Mouse (Mus musculus) cerebellum, postnatal 4 days (tissue): ENCODE data around the gene Ocln.
A peak's percentile ranks its signal among the peaks of the same experiment; 100 is the strongest.
"Not testable (repeated sequence)": the region's sequence is repeated elsewhere in the genome, so short reads cannot be mapped to it uniquely, and the experiment has no call there.

ENCODE experiments used
- DNase-seq, 2 experiments: peaks; one replicate each; pipeline ENCODE4 v3.0.0; 2022; ENCODE audit warnings: low spot score in 2 of 2, mixed read lengths in 1 of 2

Ocln gene

DNA sequence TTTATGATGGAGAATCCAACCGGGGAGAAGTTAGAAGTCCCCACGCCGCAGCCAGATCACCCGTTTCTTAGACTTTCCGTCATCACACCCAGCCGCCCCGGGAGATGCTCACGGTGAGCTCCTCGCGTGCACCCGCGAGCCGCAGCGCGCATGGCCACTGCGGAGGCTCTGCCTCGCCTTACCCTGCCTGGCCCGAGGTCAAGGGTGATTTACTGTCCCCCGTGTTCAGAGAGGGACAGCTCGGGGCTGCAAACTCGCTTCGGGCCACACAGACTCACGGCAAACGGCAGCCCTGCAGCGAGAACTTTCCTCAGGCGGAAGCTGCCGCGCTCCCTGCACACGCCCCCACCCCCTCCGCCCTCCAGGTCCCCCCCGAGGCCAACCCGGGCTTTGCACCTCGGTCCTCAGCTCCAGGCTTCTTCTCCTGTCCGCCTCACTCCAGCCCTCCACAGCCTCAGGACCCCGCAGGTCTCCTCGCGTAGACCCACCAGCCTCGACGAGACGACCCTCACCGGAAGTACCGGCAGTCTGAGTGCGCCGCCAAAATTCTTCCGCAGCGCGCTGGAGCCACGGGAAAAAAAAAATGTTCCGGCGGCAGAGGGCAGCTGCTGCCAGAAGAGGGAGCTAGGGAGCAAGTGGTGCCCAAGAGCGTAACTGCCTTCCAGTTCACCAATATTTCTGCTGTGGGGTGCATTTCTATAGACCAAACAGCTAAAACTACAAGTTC is 60.3 kb downstream of the Ocln start, which contains the start of gene Gtf2h2:
Gtf2h2 (minus strand) TSS at position 519 of the 727 bp plus-strand sequence.
- peak; percentile 86 to 92 for DNase-seq

- no peak for DNase-seq
These were observed 60.9 kb downstream of the Ocln start for GRCm38 (mm10) chr13:100491623-100492022.

- no peak for DNase-seq
These were observed 62.1 kb downstream of the Ocln start for GRCm38 (mm10) chr13:100490424-100490823.

- DNase-seq, result no peak
These were observed 68.9 kb downstream of the Ocln start for GRCm38 (mm10) chr13:100483610-100484009.

DNA sequence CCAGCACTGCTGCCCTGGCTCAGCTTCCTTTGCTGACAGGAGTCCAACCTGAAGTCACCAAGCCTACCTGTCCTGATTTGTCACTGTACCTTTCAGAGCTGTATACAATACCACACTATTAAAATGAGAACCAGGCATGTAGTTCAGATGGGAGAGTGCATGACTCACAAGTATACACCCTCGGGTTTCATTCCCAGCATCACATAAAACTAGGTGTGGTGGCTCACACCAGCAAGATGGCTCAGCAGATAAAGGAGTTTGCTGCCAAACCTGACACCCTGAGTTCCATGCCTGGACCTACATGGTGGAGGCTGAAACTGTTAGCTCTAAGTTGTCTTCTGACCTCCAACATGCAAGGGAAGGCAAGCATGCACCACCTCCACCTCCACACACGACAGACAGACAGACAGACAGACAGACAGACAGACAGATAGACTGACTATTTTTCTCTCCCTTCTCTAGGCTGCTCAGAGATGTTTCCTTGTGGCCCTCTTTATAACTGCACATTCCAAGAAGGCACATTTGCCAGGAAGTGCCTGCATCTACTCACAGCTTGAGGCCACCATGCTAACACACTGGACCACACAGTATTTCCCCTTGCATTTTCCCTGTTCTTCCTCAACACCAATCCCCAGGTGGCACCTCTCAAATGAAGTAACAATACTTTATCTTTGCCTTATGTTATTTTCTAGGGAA is 88.8 kb downstream of the Ocln start:
- no peak for DNase-seq

- DNase-seq, result no peak
These were observed 91.2 kb downstream of the Ocln start for GRCm38 (mm10) chr13:100461336-100461735.

- DNase-seq, result not testable (repeated sequence)
These were observed 99.9 kb downstream of the Ocln start, which contains the start of gene Naip1 for GRCm38 (mm10) chr13:100452415-100453127. Naip1 (minus strand) TSS chr13:100452869.

DNA sequence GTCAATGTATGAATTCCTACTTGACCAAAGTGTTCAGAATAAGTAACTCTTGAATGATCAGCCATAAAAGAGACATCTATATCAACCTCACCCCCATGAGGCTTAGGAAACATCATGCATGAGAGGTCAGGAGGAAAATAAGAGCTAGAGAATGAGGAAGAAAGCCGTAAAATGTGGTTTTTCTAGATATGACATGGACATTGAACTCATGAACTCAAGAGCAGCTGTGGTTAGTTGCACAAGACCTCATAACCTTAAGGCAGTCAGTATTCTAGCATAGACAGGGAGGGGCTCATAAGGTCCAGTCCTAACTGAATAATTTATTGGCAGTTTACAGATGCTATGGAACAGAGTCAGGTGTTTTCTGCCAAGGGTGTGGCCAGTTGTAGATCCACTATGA is 103.0 kb downstream of the Ocln start:
- DNase-seq, result no peak
